Mouse (Mus musculus): ENCODE results near the gene Zbtb34. TPM values are rescaled to one million over a fixed set of nuclear protein-coding genes. Genes with fewer than 3 reads are reported as not detected.

Zbtb34 gene
- total and polyA plus RNA-seq, 3 experiments: 7.7 to 57.9 (median 12.0) TPM

DNA sequence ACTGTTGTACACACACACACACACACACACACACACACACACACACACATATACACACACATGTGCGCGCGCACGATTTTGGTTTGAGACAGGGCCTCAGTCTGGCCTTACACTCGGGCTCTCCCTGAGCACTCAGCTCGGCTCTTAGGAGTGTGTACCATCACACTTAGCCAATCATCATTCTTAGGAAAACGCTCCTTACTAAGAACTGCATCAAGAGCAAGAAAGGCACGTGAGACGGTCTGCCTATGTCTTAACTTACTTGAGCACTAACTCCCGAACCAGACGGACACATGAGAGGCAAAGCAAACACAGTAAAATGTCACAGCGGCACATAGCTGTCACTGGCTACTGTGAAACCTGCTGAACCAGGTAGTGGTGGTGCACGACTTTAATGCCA, 17.1 kb downstream of the Zbtb34 start:
- no peak for TF ChIP-seq CTCF (IDR thresholded peaks at IDR 0.05; ENCODE audit: low read depth, low read length)
- TF ChIP-seq POLR2AphosphoS5 (IDR thresholded peaks at IDR 0.05; ENCODE audit: insufficient replicate concordance, low read depth, low read length): no peak
- no peak for TF ChIP-seq TAL1 (conservative IDR thresholded peaks at IDR 0.05; ENCODE audit: low read depth, low read length)
- no peak for TF ChIP-seq GATA1 (IDR thresholded peaks at IDR 0.05; ENCODE audit: borderline replicate concordance, low read length)
- TF ChIP-seq GATA2 (IDR thresholded peaks at IDR 0.05; ENCODE audit: borderline replicate concordance, low read depth, low read length): no peak
- Histone ChIP-seq H3K27me3 (ENCODE audit: insufficient read depth, low read length) (peaks cover 2% of the 10 kb centered on the region; the same call in 1 of the 2 replicates), H3K9me3 (replicated peaks) (no peaks in the 10 kb centered on the region), H3K36me3 (replicated peaks) (peaks cover 78% of the 10 kb centered on the region), H3K4me3 (ENCODE audit: low read depth, low read length) (no peak overlapping the region), H3K4me1 (ENCODE audit: insufficient read depth, low read depth, low read length) (peaks cover 13% of the 10 kb centered on the region)
- DNase-seq (ENCODE audit: low spot score) (no peak), ATAC-seq (ENCODE audit: extremely low read depth, insufficient number of reproducible peaks, low FRiP score, poor library complexity, severe bottlenecking) (no peak)

DNA sequence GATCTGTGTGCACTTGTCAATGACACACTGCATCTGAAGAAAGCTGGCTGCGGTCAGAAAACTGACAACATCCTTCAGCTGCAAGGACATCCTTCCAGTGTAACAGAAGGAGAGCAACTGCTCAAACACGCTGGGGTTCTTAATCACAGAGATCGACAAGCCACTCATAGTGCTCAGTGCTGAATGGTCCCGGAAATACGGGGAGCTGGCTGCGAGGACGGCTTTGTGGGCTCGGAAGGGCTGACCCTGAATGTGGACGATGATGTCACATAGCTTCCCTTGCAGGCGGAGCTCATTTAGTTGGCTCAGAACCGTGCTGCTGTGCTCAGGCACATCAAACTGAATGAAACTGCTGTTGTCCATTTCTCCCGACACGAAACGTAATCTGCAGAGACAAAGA, 19.0 kb downstream of the Zbtb34 start:
- Histone ChIP-seq H3K36me3 (replicated peaks) (peaks cover 85% of the 10 kb centered on the region), H3K27me3 (ENCODE audit: insufficient read depth, low read length) (peaks cover 2% of the 10 kb centered on the region; the same call in 1 of the 2 replicates), H3K9me3 (replicated peaks) (no peaks in the 10 kb centered on the region), H3K4me3 (ENCODE audit: low read depth, low read length) (no peak overlapping the region), H3K4me1 (ENCODE audit: insufficient read depth, low read depth, low read length) (peaks cover 19% of the 10 kb centered on the region)
- ATAC-seq (ENCODE audit: extremely low read depth, insufficient number of reproducible peaks, low FRiP score, poor library complexity, severe bottlenecking) (no peak), DNase-seq (ENCODE audit: low spot score) (no peak)
- TF ChIP-seq POLR2AphosphoS5 (IDR thresholded peaks at IDR 0.05; ENCODE audit: insufficient replicate concordance, low read depth, low read length): no peak

DNA sequence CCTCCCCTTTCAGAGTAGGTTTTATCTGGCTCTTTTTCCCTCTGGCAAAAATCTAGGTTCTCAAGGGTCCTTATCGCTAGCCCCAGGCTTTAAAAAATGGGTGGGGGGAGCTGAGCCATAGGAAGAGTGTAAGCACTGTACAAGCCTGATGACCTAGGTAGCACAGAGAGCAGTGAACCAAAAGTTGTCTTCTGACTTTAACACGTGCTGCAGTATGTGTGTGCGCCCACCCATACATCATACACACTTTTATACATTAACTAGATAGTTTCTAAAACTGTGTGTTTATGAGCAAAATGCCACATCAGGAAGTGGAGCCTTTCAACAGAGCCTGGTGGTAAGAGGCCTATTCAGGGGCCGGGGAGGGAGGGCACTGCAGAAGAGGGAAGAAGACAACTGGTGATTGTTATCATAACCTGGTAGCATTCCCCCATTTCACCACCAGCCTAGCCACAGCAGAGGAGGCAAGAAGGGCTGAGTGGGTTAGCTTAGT, 27.6 kb downstream of the Zbtb34 start:
- Histone ChIP-seq H3K27me3 (ENCODE audit: insufficient read depth, low read length) (no peaks in the 10 kb centered on the region), H3K36me3 (replicated peaks) (peaks cover 35% of the 10 kb centered on the region), H3K4me3 (ENCODE audit: low read depth, low read length) (peak overlapping the region; percentile 61; the same call in 1 of the 2 replicates), H3K9me3 (replicated peaks) (no peaks in the 10 kb centered on the region), H3K4me1 (ENCODE audit: insufficient read depth, low read depth, low read length) (peaks cover 70% of the 10 kb centered on the region)
- DNase-seq (ENCODE audit: low spot score) (peak; percentile 64), ATAC-seq (ENCODE audit: extremely low read depth, insufficient number of reproducible peaks, low FRiP score, poor library complexity, severe bottlenecking) (peak; percentile 64)
- TF ChIP-seq GATA1 (IDR thresholded peaks at IDR 0.05; ENCODE audit: borderline replicate concordance, low read length): no peak
- TF ChIP-seq TAL1 (conservative IDR thresholded peaks at IDR 0.05; ENCODE audit: low read depth, low read length): peak; percentile 53; the same call in 1 of the 2 replicates
- TF ChIP-seq GATA2 (IDR thresholded peaks at IDR 0.05; ENCODE audit: borderline replicate concordance, low read depth, low read length): no peak
- TF ChIP-seq POLR2AphosphoS5 (IDR thresholded peaks at IDR 0.05; ENCODE audit: insufficient replicate concordance, low read depth, low read length): no peak
- no peak for TF ChIP-seq CTCF (IDR thresholded peaks at IDR 0.05; ENCODE audit: low read depth, low read length)

DNA sequence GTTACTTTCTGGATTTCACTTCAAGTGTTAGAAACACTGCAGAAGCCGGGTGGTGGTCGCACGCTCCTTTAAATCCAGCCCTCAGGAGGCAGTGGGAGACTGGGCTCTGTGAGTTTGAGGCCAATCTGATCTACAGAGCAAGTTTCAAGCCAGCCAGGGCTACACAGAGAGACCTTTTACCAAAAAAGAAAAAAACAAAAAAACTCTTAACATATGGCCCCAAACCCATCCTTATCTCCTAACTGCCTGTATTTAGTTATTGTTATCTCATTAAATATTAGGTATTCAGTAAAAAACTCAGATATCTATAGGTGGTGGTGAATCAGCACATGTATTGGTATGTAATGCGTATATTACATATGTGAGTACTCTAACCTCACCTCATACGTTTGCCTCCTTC, 28.5 kb downstream of the Zbtb34 start:
- TF ChIP-seq CTCF (IDR thresholded peaks at IDR 0.05; ENCODE audit: low read depth, low read length) (no peak), GATA2 (IDR thresholded peaks at IDR 0.05; ENCODE audit: borderline replicate concordance, low read depth, low read length) (no peak), POLR2AphosphoS5 (IDR thresholded peaks at IDR 0.05; ENCODE audit: insufficient replicate concordance, low read depth, low read length) (no peak)
- no peaks in the 10 kb centered on the region for H3K9me3 ChIP-seq (replicated peaks)
- no peak overlapping the region; the same call in 1 of the 2 replicates for H3K4me3 ChIP-seq (ENCODE audit: low read depth, low read length)
- DNase-seq (ENCODE audit: low spot score) (no peak), ATAC-seq (ENCODE audit: extremely low read depth, insufficient number of reproducible peaks, low FRiP score, poor library complexity, severe bottlenecking) (no peak)
- no peaks in the 10 kb centered on the region for H3K27me3 ChIP-seq (ENCODE audit: insufficient read depth, low read length)
- peaks cover 26% of the 10 kb centered on the region for H3K36me3 ChIP-seq (replicated peaks)
- peaks cover 61% of the 10 kb centered on the region for H3K4me1 ChIP-seq (ENCODE audit: insufficient read depth, low read depth, low read length)

DNA sequence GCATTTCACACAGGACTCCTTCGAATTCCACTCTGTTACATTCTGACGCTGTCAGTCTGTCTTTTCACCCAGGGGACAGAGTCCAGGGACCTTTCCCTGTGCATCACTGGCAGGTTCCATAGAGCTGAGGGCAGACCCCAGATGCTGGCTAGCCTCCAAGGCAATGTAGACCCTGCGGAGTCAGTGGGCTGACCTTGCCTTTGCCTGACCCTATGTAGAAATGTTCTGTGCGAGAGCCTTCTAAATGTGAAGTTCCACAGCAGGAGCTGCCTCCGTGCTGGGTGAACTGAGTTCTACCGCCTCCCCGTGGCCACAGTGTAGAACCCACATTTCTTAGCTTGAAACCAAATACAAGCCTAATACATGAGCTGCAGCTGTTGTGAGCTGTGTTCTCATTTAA, 28.9 kb downstream of the Zbtb34 start:
- Histone ChIP-seq H3K4me3 (ENCODE audit: low read depth, low read length) (peak overlapping the region; percentile 39; the same call in 1 of the 2 replicates), H3K9me3 (replicated peaks) (no peaks in the 10 kb centered on the region), H3K4me1 (ENCODE audit: insufficient read depth, low read depth, low read length) (peaks cover 60% of the 10 kb centered on the region), H3K27me3 (ENCODE audit: insufficient read depth, low read length) (no peaks in the 10 kb centered on the region), H3K36me3 (replicated peaks) (peaks cover 22% of the 10 kb centered on the region)
- ATAC-seq (ENCODE audit: extremely low read depth, insufficient number of reproducible peaks, low FRiP score, poor library complexity, severe bottlenecking) (no peak), DNase-seq (ENCODE audit: low spot score) (no peak)
- TF ChIP-seq CTCF (IDR thresholded peaks at IDR 0.05; ENCODE audit: low read depth, low read length): peak; percentile 69
- TF ChIP-seq GATA1 (IDR thresholded peaks at IDR 0.05; ENCODE audit: borderline replicate concordance, low read length): no peak
- TF ChIP-seq POLR2AphosphoS5 (IDR thresholded peaks at IDR 0.05; ENCODE audit: insufficient replicate concordance, low read depth, low read length): no peak
- no peak for TF ChIP-seq GATA2 (IDR thresholded peaks at IDR 0.05; ENCODE audit: borderline replicate concordance, low read depth, low read length)
- no peak for TF ChIP-seq TAL1 (conservative IDR thresholded peaks at IDR 0.05; ENCODE audit: low read depth, low read length)

DNA sequence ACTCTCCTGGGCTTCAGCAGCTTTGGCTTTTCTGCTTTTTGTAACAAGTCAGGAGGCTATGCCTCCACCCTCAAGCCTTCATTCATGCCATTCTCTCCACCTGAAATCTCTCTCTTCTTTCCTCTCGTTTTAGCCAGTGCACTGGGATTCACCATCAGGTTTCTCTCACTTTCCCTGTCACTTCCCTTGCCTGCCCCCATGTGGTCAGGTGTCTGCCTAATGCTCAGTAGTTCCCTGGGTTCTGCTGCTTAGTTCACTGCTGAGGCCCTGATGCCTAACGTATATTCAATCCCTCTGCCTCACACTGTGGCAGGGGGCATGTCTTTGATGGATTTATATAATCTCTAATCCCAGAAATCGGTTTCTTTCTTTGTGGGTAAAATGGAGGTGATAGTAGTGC, 29.9 kb downstream of the Zbtb34 start:
- DNase-seq (ENCODE audit: low spot score) (no peak), ATAC-seq (ENCODE audit: extremely low read depth, insufficient number of reproducible peaks, low FRiP score, poor library complexity, severe bottlenecking) (no peak)
- H3K4me3 ChIP-seq (ENCODE audit: low read depth, low read length): no peak overlapping the region
- H3K27me3 ChIP-seq (ENCODE audit: insufficient read depth, low read length): no peaks in the 10 kb centered on the region
- H3K9me3 ChIP-seq (replicated peaks): no peaks in the 10 kb centered on the region
- TF ChIP-seq GATA1 (IDR thresholded peaks at IDR 0.05; ENCODE audit: borderline replicate concordance, low read length) (no peak), POLR2AphosphoS5 (IDR thresholded peaks at IDR 0.05; ENCODE audit: insufficient replicate concordance, low read depth, low read length) (no peak), CTCF (IDR thresholded peaks at IDR 0.05; ENCODE audit: low read depth, low read length) (no peak), GATA2 (IDR thresholded peaks at IDR 0.05; ENCODE audit: borderline replicate concordance, low read depth, low read length) (no peak), TAL1 (conservative IDR thresholded peaks at IDR 0.05; ENCODE audit: low read depth, low read length) (no peak)
- peaks cover 15% of the 10 kb centered on the region for H3K36me3 ChIP-seq (replicated peaks)
- H3K4me1 ChIP-seq (ENCODE audit: insufficient read depth, low read depth, low read length): peaks cover 56% of the 10 kb centered on the region

Data from G1E (cell line).